Mouse (Mus musculus) thymus, postnatal 14 days (tissue): ENCODE data around the gene Gpr65.

Experiments used
- DNase-seq: peaks from one replicate; pipeline ENCODE4 v3.0.0; 2021

Gpr65 gene

DNA sequence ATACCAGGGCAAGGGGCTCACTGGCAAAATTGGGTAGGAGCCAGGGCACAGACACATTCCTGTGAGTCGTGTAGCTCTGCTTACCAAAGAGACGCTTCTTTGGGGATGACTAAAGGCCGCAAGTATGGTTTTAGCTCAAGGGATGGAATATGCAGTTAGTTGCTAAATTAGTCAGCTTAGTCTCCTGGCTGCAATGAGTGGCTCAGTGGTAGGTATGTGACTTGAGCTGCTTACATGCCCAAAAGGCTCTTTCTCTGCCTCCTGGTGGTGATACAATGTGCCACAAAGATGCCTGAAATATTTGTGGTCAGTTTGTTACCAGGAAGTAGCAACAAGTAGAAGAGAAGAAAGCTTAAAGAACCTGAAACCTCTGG is 15.0 kb downstream of the Gpr65 start:
- no peak for DNase-seq

- DNase-seq, result no peak
Observed at GRCm38 (mm10) chr12:98284477-98284876, 16.0 kb downstream of the Gpr65 start.

DNA sequence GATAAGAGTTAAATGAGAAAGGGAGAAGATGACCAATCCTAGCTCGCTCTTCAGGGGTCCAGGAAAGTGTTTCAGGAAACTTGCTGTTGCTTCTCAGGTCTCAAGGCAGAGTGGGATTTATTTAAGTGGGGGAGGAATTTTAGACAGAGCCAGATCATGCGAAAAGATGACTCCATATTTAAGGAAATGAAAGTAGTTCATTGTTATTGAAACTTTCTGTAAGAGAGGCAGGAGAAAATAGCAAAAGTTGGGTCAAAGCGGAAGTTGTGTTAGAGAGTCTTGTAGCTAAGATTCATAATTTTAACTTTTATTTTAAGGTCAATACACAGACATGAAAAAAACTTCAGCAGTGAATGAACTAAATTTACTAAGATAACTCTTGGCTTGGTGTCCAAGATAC is 22.0 kb downstream of the Gpr65 start:
- DNase-seq, result no peak

DNA sequence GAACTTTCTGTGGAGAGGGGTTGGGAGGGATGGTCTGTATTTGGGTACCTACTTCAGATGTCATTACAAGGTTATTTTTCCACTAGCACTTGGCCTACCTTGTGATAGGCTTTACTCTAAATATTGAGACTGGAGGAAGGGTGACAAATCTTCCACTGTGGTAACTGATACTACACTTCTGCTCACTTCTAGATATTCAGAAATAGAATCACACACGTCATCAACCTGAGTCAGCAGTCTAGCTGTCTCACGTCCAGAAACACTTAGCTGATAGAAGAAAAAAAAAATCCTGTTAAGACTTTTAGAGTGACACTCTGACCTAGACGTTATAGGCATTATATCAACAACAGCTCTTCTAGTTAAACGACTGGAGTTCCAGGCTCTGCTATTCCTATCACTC is 23.8 kb downstream of the Gpr65 start:
- no peak for DNase-seq

- DNase-seq, result no peak
Observed at GRCm38 (mm10) chr12:98294241-98294640, 25.8 kb downstream of the Gpr65 start.

DNA sequence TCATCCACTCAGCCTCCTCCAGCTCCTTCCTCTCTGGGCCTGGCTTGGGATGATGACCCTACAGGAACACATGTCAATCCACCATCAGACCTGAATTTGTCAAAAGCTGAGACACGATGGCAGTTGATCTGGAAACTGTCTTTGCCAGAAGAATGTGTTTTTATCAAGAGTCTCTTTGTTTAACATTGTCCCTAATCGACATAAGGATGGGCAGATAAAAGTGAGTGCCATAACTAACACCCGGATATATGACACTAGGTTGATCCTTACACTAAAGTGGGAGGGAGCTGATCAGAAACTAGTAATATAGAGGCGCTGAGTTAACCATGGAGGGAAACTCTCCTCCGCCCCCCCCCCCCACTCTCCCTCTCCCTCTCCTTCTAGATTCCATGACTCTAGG is 33.5 kb downstream of the Gpr65 start:
- DNase-seq, result no peak

DNA sequence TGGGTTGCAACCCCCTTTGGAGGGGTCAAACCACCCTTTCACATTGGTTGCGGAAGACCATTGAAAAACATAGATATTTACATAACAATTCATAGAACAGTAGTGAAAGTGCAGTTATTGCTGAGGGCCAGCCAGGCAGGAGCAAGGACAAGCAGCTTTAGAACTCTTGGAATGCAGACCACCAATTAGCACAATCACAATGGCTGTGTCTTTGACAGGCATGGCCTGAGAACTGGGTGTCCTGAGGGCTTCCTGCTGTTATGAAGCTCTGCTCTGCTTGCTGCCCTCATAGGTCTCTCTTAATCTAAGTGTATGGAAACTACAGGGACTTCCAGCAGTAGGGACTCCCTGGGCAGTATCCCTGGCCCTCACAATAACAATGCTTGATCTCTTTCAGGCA is 34.6 kb downstream of the Gpr65 start:
- no peak for DNase-seq

DNA sequence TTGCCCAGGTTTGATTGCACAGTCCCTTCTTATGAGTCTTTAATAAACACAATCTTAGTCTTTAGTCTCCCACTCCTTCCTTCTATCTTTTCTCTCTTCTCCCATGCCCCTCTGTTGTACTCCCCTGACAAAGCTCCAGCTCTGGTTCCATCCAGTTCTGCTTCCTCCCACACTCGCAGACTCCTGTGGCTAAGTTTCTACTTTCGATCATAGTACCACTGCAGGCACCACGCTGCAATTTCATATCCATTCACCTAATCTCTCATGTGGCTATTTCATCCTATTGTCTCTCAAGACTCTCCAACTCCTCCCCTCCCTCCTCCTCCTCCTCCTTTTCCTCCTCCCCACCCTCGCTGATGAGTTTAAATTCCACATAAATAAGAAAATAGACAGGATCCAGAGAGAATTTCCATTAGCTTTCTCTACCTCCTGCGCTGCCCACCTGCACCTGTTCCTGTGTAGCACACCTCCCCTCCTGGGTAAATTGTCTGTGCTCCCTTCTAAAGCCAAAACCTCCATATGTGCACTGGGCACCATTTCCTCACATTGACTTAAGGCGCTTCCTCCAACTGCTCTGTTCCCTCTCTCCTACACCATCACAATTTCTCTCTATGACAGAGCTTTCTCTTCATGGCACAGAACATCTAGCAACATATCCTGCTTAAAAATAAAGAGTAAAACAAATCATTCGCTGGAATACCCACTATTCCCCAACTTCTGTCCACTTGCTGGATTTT is 38.9 kb downstream of the Gpr65 start:
- no peak for DNase-seq

- no peak for DNase-seq
Observed at GRCm38 (mm10) chr12:98311376-98312083, 43.1 kb downstream of the Gpr65 start.

DNA sequence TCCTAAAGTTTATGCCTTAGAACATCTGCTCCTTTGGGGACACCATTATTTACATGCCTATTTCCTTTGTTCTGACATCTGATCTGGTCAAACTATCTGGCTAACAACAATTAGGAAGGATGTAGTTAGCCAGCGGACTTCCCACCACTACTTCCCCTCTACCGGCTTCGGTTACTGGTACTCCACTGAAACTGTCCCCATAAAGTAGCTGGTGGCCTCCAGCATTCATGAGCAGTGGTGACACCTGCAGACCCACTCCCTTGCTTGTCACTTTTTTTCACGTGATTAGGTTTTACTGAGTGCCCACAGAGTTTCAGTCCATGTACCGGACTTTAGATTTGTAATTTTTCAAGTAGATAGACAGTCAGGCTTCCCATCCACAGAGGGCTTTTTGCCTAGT is 47.5 kb downstream of the Gpr65 start:
- no peak for DNase-seq

DNA sequence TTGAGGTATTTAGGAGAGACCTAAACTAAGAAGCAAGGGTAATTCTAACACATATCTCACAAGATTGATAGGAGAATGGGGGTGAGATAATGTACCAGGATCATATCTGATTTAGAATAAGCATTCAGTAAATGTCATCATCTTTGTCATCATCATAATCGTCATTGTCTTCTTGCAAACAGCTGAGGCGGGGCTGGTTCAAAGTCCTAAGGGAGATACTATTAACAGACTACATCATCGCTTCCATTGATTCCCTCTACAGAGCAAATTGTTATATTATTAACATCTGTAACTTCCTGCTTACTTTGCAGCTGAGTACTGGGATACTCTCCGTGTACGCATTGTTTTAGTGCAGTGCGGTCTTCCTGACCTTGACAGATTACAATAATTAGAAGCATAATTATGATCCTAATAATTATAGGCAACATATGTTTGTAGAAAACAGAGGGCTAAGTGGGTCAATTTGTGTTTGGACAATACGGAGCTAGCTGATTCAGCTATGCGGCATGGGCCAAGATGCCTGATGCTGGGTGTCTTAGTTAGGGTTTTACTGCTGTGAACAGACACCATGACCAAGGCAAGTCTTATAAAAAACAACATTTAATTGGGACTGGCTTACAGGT is 49.4 kb downstream of the Gpr65 start:
- no peak for DNase-seq

DNA sequence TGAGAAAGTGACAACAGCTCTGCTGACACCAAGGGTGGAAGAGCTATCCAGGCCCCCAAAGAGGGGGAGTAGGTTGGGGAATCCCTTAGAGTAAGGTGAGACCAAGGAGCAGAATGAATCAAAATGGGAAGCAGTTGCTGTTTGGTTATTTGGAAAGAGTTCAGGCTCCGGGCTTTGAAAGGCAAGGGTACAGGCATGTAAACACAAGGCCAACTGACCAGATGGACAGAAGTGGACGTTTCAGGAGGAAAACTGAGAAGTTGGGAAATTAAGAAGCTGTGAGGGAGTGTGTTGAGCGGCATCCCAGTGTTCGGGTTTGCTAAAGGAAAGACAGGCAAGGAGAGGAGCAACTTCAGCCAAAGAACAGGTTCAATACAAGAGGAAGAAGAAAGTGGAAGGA is 54.0 kb downstream of the Gpr65 start:
- DNase-seq, result no peak

DNA sequence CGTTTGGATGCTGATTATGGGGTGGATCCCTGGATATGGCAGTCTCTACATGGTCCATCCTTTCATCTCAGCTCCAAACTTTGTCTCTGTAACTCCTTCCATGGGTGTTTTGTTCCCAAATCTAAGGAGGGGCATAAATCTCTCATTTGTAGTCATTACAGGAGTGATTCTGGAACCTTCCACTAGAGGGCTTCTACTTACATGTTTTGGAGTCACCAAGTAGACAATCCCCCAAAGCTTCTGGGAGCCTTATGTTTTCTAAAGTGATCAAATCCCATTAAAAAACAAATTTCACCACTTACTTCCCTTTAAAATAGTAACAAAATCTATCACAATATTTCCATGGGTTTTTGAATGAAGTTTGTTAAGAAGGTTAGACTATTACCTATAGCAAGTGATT is 55.7 kb downstream of the Gpr65 start:
- DNase-seq, result peak; percentile 12
